Mouse (Mus musculus): ENCODE results near the gene Tfap2e. TPM values are rescaled to one million over a fixed set of nuclear protein-coding genes. Genes with fewer than 3 reads are reported as not detected.

The Tfap2e gene
- polyA plus RNA-seq, 1 experiment = 0.07 TPM

GRCm38 (mm10) chr4:126741448-126741847 lies 5.4 kb upstream of the Tfap2e start:
- H3K27ac ChIP-seq (ENCODE audit: control insufficient read depth, insufficient read depth, low read length) = no peak overlapping the region
- no peaks in the 10 kb centered on the region for H3K4me1 ChIP-seq (replicated peaks; ENCODE audit: control insufficient read depth, insufficient read depth, low read length)
- 0 out of 2 replicates have a peak, but pooled peaks cover under 1% of the 10 kb centered on the region for H3K36me3 ChIP-seq (ENCODE audit: control insufficient read depth, insufficient read depth, low read length)
- no peak overlapping the region for H3K4me3 ChIP-seq (ENCODE audit: control insufficient read depth, insufficient read depth, low read length)
- H3K27me3 ChIP-seq (ENCODE audit: control insufficient read depth, insufficient read depth, low read length) = peaks cover 1% of the 10 kb centered on the region; the same call in 1 of the 2 replicates
- DNase-seq = peak; percentile 85
- no peak for TF ChIP-seq POLR2A (IDR thresholded peaks at IDR 0.05; ENCODE audit: control insufficient read depth, extremely low read depth, insufficient read depth, low read length, poor library complexity)
- TF ChIP-seq CTCF (IDR thresholded peaks at IDR 0.05; ENCODE audit: borderline replicate concordance, control insufficient read depth, extremely low read depth, insufficient read depth, low read length, poor library complexity) = peak; percentile 85
- 7% methylated on average over 12 of the region's 12 CpGs for WGBS

- Histone ChIP-seq H3K27me3 (ENCODE audit: control insufficient read depth, insufficient read depth, low read length) (peaks cover 10% of the 10 kb centered on the region), H3K36me3 (ENCODE audit: control insufficient read depth, insufficient read depth, low read length) (no peaks in the 10 kb centered on the region), H3K27ac (ENCODE audit: control insufficient read depth, insufficient read depth, low read length) (no peak overlapping the region), H3K4me1 (replicated peaks; ENCODE audit: control insufficient read depth, insufficient read depth, low read length) (no peaks in the 10 kb centered on the region), H3K4me3 (ENCODE audit: control insufficient read depth, insufficient read depth, low read length) (no peak overlapping the region)
- no peak for DNase-seq
- TF ChIP-seq CTCF (IDR thresholded peaks at IDR 0.05; ENCODE audit: borderline replicate concordance, control insufficient read depth, extremely low read depth, insufficient read depth, low read length, poor library complexity) = no peak
- TF ChIP-seq POLR2A (IDR thresholded peaks at IDR 0.05; ENCODE audit: control insufficient read depth, extremely low read depth, insufficient read depth, low read length, poor library complexity) = no peak
- WGBS = 67% methylated on average over 10 of the region's 10 CpGs
Observed at GRCm38 (mm10) chr4:126739966-126740676, 4.1 kb upstream of the Tfap2e start.

- peaks cover 21% of the 10 kb centered on the region for H3K27me3 ChIP-seq (ENCODE audit: control insufficient read depth, insufficient read depth, low read length)
- no peaks in the 10 kb centered on the region for H3K36me3 ChIP-seq (ENCODE audit: control insufficient read depth, insufficient read depth, low read length)
- DNase-seq = no peak
- no peak overlapping the region for H3K4me3 ChIP-seq (ENCODE audit: control insufficient read depth, insufficient read depth, low read length)
- no peaks in the 10 kb centered on the region for H3K4me1 ChIP-seq (replicated peaks; ENCODE audit: control insufficient read depth, insufficient read depth, low read length)
- 8% methylated on average over 62 of the region's 62 CpGs for WGBS
- H3K27ac ChIP-seq (ENCODE audit: control insufficient read depth, insufficient read depth, low read length) = no peak overlapping the region
- TF ChIP-seq CTCF (IDR thresholded peaks at IDR 0.05; ENCODE audit: borderline replicate concordance, control insufficient read depth, extremely low read depth, insufficient read depth, low read length, poor library complexity) (no peak), POLR2A (IDR thresholded peaks at IDR 0.05; ENCODE audit: control insufficient read depth, extremely low read depth, insufficient read depth, low read length, poor library complexity) (no peak)
Observed at GRCm38 (mm10) chr4:126735382-126736000, 549 bp downstream of the Tfap2e start.

GRCm38 (mm10) chr4:126734700-126735381 lies 1.2 kb downstream of the Tfap2e start:
- Histone ChIP-seq H3K27me3 (ENCODE audit: control insufficient read depth, insufficient read depth, low read length) (peaks cover 21% of the 10 kb centered on the region), H3K27ac (ENCODE audit: control insufficient read depth, insufficient read depth, low read length) (no peak overlapping the region), H3K36me3 (ENCODE audit: control insufficient read depth, insufficient read depth, low read length) (no peaks in the 10 kb centered on the region), H3K4me3 (ENCODE audit: control insufficient read depth, insufficient read depth, low read length) (no peak overlapping the region), H3K4me1 (replicated peaks; ENCODE audit: control insufficient read depth, insufficient read depth, low read length) (no peaks in the 10 kb centered on the region)
- TF ChIP-seq CTCF (IDR thresholded peaks at IDR 0.05; ENCODE audit: borderline replicate concordance, control insufficient read depth, extremely low read depth, insufficient read depth, low read length, poor library complexity) (no peak), POLR2A (IDR thresholded peaks at IDR 0.05; ENCODE audit: control insufficient read depth, extremely low read depth, insufficient read depth, low read length, poor library complexity) (no peak)
- DNase-seq = no peak
- WGBS = 11% methylated on average over 44 of the region's 51 CpGs

GRCm38 (mm10) chr4:126734001-126734603 lies 1.9 kb downstream of the Tfap2e start:
- no peak for DNase-seq
- TF ChIP-seq POLR2A (IDR thresholded peaks at IDR 0.05; ENCODE audit: control insufficient read depth, extremely low read depth, insufficient read depth, low read length, poor library complexity) (no peak), CTCF (IDR thresholded peaks at IDR 0.05; ENCODE audit: borderline replicate concordance, control insufficient read depth, extremely low read depth, insufficient read depth, low read length, poor library complexity) (no peak)
- Histone ChIP-seq H3K27me3 (ENCODE audit: control insufficient read depth, insufficient read depth, low read length) (peaks cover 21% of the 10 kb centered on the region), H3K4me3 (ENCODE audit: control insufficient read depth, insufficient read depth, low read length) (no peak overlapping the region), H3K4me1 (replicated peaks; ENCODE audit: control insufficient read depth, insufficient read depth, low read length) (no peaks in the 10 kb centered on the region), H3K36me3 (ENCODE audit: control insufficient read depth, insufficient read depth, low read length) (no peaks in the 10 kb centered on the region), H3K27ac (ENCODE audit: control insufficient read depth, insufficient read depth, low read length) (no peak overlapping the region)
- 8% methylated on average over 16 of the region's 16 CpGs for WGBS

Measured in thymus, adult 2 months (tissue).